Mouse (Mus musculus) forebrain, embryonic 11.5 days (tissue): Measurements from ENCODE around the gene Dtd1. TPM values are rescaled to one million over a fixed set of nuclear protein-coding genes. Genes with fewer than 3 reads are reported as not detected.
A peak's percentile ranks its signal among the peaks of the same experiment; 100 is the strongest.

Experiments used
- ATAC-seq: fragments of 200-750 bp; cut with Nextera tagmentation; replicated peaks from 2 replicates; pipeline ENCODE4 v1.8.0; 2017; ENCODE audit warnings: moderate TSS enrichment; ENCODE audit not compliant: low FRiP score
- DNase-seq: peaks from one replicate; pipeline ENCODE4 v3.0.0-alpha.2; 2017; ENCODE audit warnings: low spot score
- H3K27ac ChIP-seq: fragments of 300-500 bp; sonication (generic); 2 replicates; pipeline ENCODE4 v1.5.1; 2014; ENCODE audit warnings: low read depth, low read length
- H3K27me3 ChIP-seq: fragments of 300-500 bp; sonication (generic); 2 replicates; pipeline ENCODE4 v1.6.1; 2014; ENCODE audit warnings: mild to moderate bottlenecking, low read length, mixed read lengths; ENCODE audit not compliant: control insufficient read depth, insufficient read depth
- H3K36me3 ChIP-seq: fragments of 300-500 bp; sonication (generic); 2 replicates; pipeline ENCODE4 v1.6.1; 2014; ENCODE audit warnings: mild to moderate bottlenecking, low read length, moderate library complexity, mixed read lengths; ENCODE audit not compliant: control insufficient read depth, insufficient read depth
- H3K4me1 ChIP-seq: fragments of 300-500 bp; sonication (generic); replicated peaks from 2 replicates; pipeline ENCODE4 v1.6.1; 2014; ENCODE audit warnings: low read length, mixed read lengths; ENCODE audit not compliant: control insufficient read depth, insufficient read depth
- H3K4me2 ChIP-seq: fragments of 300-500 bp; sonication (generic); 2 replicates; pipeline ENCODE4 v1.6.1; 2014; ENCODE audit warnings: low read depth, mild to moderate bottlenecking, low read length, moderate library complexity, mixed read lengths; ENCODE audit not compliant: severe bottlenecking
- H3K4me3 ChIP-seq: fragments of 300-500 bp; sonication (generic); 2 replicates; pipeline ENCODE4 v1.5.1; 2014; ENCODE audit warnings: low read depth, low read length
- H3K9ac ChIP-seq: fragments of 300-500 bp; sonication (generic); 2 replicates; pipeline ENCODE4 v1.6.1; 2014; ENCODE audit warnings: low read length
- H3K9me3 ChIP-seq: fragments of 300-500 bp; sonication (generic); 2 replicates; pipeline ENCODE4 v1.6.1; 2016; ENCODE audit warnings: low read length, mixed read lengths; ENCODE audit not compliant: control insufficient read depth
- WGBS: fragments of 180-500 bp; shearing (Covaris S2); extraction: QIAGEN DNeasy Blood & Tissue Kit; methylation state at CpG from one replicate; pipeline ENCODE4 v1.1.7; 2014; 5-methylcytosine and 5-hydroxymethylcytosine counted together
- polyA plus RNA-seq: library from polyadenylated mRNA; unstranded; fragments of >200 nt; fragmentation: Nextera tagmentation; extraction: Ambion mirVana; gene quantifications from 2 replicates; pipeline ENCODE4 v1.2.1, GENCODE M21; 2014

The Dtd1 gene
- polyA plus RNA-seq, 1 experiment from 2014 or later: 36.9 TPM

DNA sequence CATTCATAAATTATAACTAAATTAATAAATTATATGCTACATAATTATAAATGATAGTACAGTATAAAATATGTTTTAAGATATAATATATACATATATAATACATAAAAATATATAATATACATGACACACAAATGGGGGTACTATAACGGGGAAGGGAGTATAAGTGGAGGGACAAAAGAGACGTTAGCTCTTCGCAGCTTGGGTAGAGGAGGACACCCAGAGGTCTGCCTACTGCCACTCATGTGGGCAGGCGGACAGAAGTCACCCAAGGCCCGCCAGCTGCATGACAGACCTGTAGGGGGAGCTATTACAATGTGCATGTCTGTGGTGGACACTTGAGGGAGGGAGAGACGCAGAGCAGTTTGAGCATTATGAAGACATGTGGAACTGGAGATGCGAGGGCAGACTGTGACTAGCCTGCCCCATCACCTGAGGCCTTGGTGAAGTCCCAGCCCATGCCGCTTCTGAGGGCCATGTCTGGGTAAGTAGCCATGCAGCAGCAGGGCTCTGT lies 92.6 kb downstream of the Dtd1 start:
- no peak overlapping the region for H3K4me2 ChIP-seq
- H3K36me3 ChIP-seq: no peaks in the 10 kb centered on the region
- H3K9me3 ChIP-seq: no peaks in the 10 kb centered on the region
- no peak overlapping the region for H3K4me3 ChIP-seq
- ATAC-seq: peak; percentile 56
- H3K27me3 ChIP-seq: no peaks in the 10 kb centered on the region
- 82% methylated on average over 8 of the region's 8 CpGs for WGBS
- H3K27ac ChIP-seq: no peak overlapping the region
- H3K9ac ChIP-seq: no peak overlapping the region
- no peaks in the 10 kb centered on the region for H3K4me1 ChIP-seq
- DNase-seq: peak; percentile 58

DNA sequence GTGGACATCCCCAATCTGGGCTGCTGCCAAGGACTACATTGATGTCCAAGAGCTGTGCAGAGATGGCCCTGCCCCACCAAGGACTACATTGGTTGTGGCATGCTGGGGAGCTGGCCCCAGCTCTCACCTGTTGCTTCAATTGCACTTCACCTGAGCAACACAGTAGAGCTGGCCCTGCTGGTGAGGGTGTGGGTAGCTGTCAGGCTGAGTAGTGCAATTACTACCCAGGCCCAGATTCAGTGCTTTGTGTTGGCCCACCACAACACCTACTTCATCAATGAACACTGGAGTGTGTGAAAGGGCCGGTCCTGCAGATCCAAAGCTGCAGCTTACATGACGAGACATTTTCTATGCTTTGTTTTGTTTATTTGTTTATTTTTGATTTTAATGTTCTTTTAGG lies 93.1 kb downstream of the Dtd1 start:
- H3K27ac ChIP-seq: no peak overlapping the region
- H3K9me3 ChIP-seq: no peaks in the 10 kb centered on the region
- H3K27me3 ChIP-seq: no peaks in the 10 kb centered on the region
- no peak overlapping the region for H3K4me3 ChIP-seq
- H3K4me1 ChIP-seq: no peaks in the 10 kb centered on the region
- no peak overlapping the region for H3K9ac ChIP-seq
- H3K4me2 ChIP-seq: no peak overlapping the region
- DNase-seq (no peak), ATAC-seq (0 out of 2 replicates have a peak, but pooled peaks have one; percentile 7)
- no peaks in the 10 kb centered on the region for H3K36me3 ChIP-seq
- WGBS: 89% methylated on average over 2 of the region's 2 CpGs

DNA sequence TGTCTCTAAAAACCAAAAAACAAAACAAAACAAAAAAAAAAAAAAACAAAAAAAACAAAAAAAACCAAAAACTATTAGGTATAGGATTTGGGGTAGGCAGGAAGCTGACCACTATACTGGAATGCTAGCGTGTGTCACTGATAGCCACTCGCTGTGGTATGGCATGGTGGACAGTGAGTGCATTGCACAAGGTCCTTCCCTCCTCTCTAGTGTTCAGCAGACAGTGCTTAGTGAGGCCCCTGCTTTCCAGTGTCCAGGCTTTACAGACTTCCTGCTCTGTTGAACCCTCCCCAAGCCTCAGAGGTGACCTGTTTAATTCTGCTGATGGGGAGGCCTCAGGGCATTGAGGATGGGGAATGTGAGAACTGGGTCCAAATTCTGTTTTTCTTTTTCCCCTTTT lies 95.2 kb downstream of the Dtd1 start:
- WGBS: 94% methylated on average over 2 of the region's 2 CpGs
- no peak overlapping the region for H3K9ac ChIP-seq
- H3K27ac ChIP-seq: no peak overlapping the region
- H3K4me1 ChIP-seq: no peaks in the 10 kb centered on the region
- DNase-seq: no peak
- H3K4me3 ChIP-seq: no peak overlapping the region
- ATAC-seq: no peak
- H3K4me2 ChIP-seq: no peak overlapping the region
- no peaks in the 10 kb centered on the region for H3K9me3 ChIP-seq
- H3K36me3 ChIP-seq: no peaks in the 10 kb centered on the region
- H3K27me3 ChIP-seq: no peaks in the 10 kb centered on the region

DNA sequence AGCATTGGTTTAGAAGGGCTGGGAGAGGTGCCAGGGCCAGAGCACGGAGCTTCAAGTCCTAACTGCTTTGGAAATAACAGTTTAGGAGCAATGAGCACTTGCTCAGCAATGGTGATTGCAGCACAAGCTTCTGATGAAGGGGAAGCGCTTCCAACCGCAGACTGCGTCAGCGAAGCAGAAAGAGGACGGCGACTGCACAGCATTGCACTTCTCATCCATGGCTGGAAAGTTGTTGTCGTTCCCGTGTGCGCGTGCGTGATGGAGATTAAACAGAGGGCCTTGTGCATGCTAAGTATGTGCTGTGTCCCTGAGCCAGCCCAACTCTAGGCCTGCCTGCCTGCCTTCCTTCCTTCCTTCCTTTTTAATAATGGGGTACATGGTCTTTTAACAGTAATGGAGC lies 98.3 kb downstream of the Dtd1 start:
- DNase-seq (no peak), ATAC-seq (no peak)
- Histone ChIP-seq H3K36me3 (no peaks in the 10 kb centered on the region), H3K4me2 (no peak overlapping the region), H3K9ac (no peak overlapping the region), H3K4me3 (no peak overlapping the region), H3K9me3 (no peaks in the 10 kb centered on the region), H3K27ac (no peak overlapping the region), H3K4me1 (no peaks in the 10 kb centered on the region), H3K27me3 (no peaks in the 10 kb centered on the region)
- WGBS: 94% methylated on average over 12 of the region's 12 CpGs

DNA sequence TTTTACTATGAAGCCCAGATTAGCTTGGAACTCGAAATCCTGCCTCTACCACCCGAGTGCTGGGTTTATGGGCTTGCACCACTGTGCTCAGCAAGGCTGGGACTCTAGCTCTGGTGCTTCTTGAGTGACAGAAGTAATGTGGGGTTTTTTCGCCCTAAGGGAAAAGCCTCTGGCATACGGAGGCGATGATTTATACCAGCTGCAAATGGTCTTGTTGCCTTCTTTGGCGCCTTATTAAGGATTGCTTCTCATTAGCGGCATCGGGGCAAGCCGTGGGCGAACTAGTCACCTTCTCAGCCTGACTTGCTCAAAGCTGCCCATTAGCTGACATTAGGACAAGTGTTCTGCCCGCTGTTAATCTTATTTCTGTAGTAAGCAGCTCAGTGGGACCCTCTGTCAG lies 100.9 kb downstream of the Dtd1 start:
- no peak for DNase-seq
- Histone ChIP-seq H3K27ac (no peak overlapping the region), H3K4me3 (no peak overlapping the region), H3K9ac (no peak overlapping the region), H3K36me3 (no peaks in the 10 kb centered on the region), H3K4me2 (no peak overlapping the region), H3K4me1 (no peaks in the 10 kb centered on the region), H3K9me3 (no peaks in the 10 kb centered on the region), H3K27me3 (no peaks in the 10 kb centered on the region)
- WGBS: 88% methylated on average over 11 of the region's 11 CpGs
- no peak for ATAC-seq

DNA sequence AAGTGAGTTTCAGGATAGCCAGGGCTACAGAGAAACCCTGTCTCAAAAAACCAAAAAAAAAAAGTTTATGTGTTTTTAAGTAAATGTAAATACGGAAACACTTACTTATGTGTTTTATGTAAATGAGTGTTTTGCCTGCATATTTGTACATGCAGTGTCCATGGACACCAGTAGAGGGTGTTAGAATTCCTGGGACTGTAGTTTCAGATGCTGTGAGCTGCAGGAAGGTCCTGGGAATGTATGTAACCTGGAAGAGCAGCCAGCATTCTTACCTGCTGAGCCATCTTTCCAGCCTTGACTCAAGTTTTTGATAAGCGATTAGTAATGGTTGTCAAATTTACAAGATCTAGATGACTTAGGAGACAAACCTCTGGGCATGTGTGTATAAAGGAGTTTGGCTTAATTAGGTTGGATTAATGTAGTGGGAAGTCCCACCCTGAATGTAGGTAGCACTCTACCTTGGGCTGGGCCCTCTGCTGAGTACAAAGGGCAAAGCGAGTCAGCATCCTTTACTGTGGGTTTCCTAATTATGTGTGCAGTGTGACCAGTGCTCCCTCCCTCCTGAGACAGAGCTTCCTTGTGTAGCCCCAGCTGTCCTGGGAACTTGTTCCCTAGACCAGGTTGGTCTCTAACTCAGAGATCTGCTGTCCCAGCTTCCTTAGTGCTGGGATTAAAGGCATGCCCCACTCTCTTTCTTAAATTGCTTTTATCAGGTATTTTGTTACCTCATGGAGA lies 101.9 kb downstream of the Dtd1 start:
- ATAC-seq: no peak
- Histone ChIP-seq H3K9me3 (no peaks in the 10 kb centered on the region), H3K9ac (no peak overlapping the region), H3K27ac (no peak overlapping the region), H3K4me1 (no peaks in the 10 kb centered on the region), H3K4me3 (no peak overlapping the region), H3K36me3 (no peaks in the 10 kb centered on the region), H3K4me2 (no peak overlapping the region), H3K27me3 (0 out of 2 replicates have a peak, but pooled peaks cover 2% of the 10 kb centered on the region)
- 83% methylated on average over 3 of the region's 3 CpGs for WGBS
- no peak for DNase-seq

DNA sequence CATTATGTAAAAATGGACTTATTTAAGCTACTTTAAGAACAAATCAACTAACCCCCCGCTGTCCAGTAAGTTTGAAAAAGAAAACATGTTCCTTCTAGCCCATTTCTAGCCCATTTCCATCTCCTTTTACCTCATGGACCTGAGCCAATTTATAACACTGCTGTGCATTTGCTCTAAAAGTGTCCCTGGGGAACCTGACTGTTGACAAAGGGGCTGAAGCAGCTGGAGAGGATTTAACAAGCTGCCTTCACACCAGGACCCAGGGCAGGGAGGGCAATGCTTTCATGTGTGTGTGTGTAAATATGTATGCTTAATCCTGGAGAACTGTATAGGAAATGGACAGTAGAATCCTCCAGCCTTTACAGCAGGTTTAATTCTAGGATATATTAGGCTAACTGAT lies 109.6 kb downstream of the Dtd1 start:
- ATAC-seq (peak; percentile 54; the same call in 1 of the 2 replicates), DNase-seq (no peak)
- WGBS: 53% methylated on average over 1 of the region's 1 CpGs

DNA sequence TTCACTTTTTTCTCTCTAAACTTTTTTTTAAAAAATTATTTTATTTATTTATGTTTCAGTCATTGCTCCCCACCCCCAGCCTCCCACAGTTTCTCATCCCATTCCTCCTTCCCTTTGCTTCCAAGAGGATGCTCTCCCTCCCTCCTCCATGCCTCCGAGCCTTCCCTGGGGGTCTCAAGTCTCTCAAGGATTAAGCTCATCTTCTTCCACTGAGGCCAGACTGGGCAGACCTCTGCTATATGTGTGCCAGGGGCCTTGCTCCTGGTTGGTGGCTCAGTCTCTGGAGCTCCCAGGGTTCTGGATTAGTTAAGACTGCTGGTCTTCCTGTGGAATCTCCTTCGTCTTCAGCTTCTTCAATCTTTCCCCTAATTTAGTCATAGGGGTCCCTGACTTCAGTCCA lies 110.0 kb downstream of the Dtd1 start:
- Histone ChIP-seq H3K27me3 (0 out of 2 replicates have a peak, but pooled peaks cover 2% of the 10 kb centered on the region), H3K4me1 (no peaks in the 10 kb centered on the region), H3K4me3 (no peak overlapping the region), H3K36me3 (no peaks in the 10 kb centered on the region), H3K27ac (no peak overlapping the region), H3K4me2 (no peak overlapping the region), H3K9me3 (no peaks in the 10 kb centered on the region), H3K9ac (no peak overlapping the region)
- peak; percentile 53 for ATAC-seq
- no peak for DNase-seq
- 55% methylated on average over 2 of the region's 2 CpGs for WGBS

More for the DNA sequence above, 109.6 kb downstream of the Dtd1 start:
- H3K4me2 ChIP-seq: no peak overlapping the region
- no peak overlapping the region for H3K9ac ChIP-seq
- H3K4me3 ChIP-seq: no peak overlapping the region
- 0 out of 2 replicates have a peak, but pooled peaks cover 2% of the 10 kb centered on the region for H3K27me3 ChIP-seq
- no peak overlapping the region for H3K27ac ChIP-seq
- H3K9me3 ChIP-seq: no peaks in the 10 kb centered on the region
- H3K36me3 ChIP-seq: no peaks in the 10 kb centered on the region
- no peaks in the 10 kb centered on the region for H3K4me1 ChIP-seq

DNA sequence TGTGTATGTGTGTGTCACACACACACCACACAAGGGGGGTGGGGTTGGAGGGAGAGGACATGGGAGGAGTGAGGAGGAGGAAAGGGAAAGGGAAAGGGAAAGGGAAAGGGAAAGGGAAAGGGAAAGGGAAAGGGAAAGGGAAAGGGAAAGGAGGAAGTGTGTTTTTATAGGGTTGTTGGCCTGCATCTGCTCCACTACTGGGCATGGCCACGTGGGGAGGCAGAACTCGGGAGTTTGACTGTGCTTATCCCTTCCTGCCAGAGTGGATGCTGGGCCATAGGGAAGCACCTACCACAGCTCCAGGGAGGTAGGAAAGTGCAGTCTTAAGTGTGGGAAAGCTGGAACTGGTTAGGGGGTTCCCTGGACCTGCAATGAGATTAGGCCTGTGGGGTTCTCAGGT lies 114.9 kb downstream of the Dtd1 start:
- ATAC-seq: no peak
- no peaks in the 10 kb centered on the region for H3K9me3 ChIP-seq
- DNase-seq: no peak
- 86% methylated on average over 2 of the region's 2 CpGs for WGBS
- no peak overlapping the region for H3K27ac ChIP-seq
- H3K27me3 ChIP-seq: no peaks in the 10 kb centered on the region; the same call in 1 of the 2 replicates
- H3K4me3 ChIP-seq: no peak overlapping the region
- H3K9ac ChIP-seq: no peak overlapping the region
- no peaks in the 10 kb centered on the region for H3K36me3 ChIP-seq
- H3K4me2 ChIP-seq: no peak overlapping the region
- H3K4me1 ChIP-seq: 0 out of 2 replicates have a peak, but pooled peaks cover 1% of the 10 kb centered on the region
